Mouse (Mus musculus): ENCODE data around the gene Dnmt3c. TPM values are rescaled to one million over a fixed set of nuclear protein-coding genes. Genes with fewer than 3 reads are reported as not detected.

Gene Dnmt3c
- polyA plus RNA-seq, 1 experiment = not detected

GRCm38 (mm10) chr2:153747994-153748393, 51.5 kb downstream of the Dnmt3c start:
- no peaks in the 10 kb centered on the region for H3K27me3 ChIP-seq (ENCODE audit: control insufficient read depth, insufficient read depth, low read length)
- H3K4me1 ChIP-seq (ENCODE audit: control insufficient read depth, insufficient read depth, insufficient read length, low read length) = peaks cover 12% of the 10 kb centered on the region; the same call in 1 of the 2 replicates
- H3K4me3 ChIP-seq (ENCODE audit: low read depth, low read length) = no peak overlapping the region
- TF ChIP-seq CTCF (IDR thresholded peaks at IDR 0.05; ENCODE audit: extremely low read depth, insufficient read length, insufficient replicate concordance, low read depth, low read length) = no peak
- TF ChIP-seq POLR2A (IDR thresholded peaks at IDR 0.05; ENCODE audit: low read depth, low read length) = no peak
- H3K36me3 ChIP-seq (ENCODE audit: control insufficient read depth, insufficient read depth, low read length) = peaks cover 22% of the 10 kb centered on the region
- H3K27ac ChIP-seq (ENCODE audit: insufficient read depth, low read depth, low read length) = no peak overlapping the region

GRCm38 (mm10) chr2:153750363-153750762, 53.9 kb downstream of the Dnmt3c start:
- peaks cover 25% of the 10 kb centered on the region for H3K36me3 ChIP-seq (ENCODE audit: control insufficient read depth, insufficient read depth, low read length)
- H3K4me1 ChIP-seq (ENCODE audit: control insufficient read depth, insufficient read depth, insufficient read length, low read length) = peaks cover 7% of the 10 kb centered on the region; the same call in 1 of the 2 replicates
- TF ChIP-seq CTCF (IDR thresholded peaks at IDR 0.05; ENCODE audit: extremely low read depth, insufficient read length, insufficient replicate concordance, low read depth, low read length) = no peak
- no peak for TF ChIP-seq POLR2A (IDR thresholded peaks at IDR 0.05; ENCODE audit: low read depth, low read length)
- H3K27ac ChIP-seq (ENCODE audit: insufficient read depth, low read depth, low read length) = no peak overlapping the region
- WGBS = 81% methylated on average over 2 of the region's 2 CpGs
- H3K4me3 ChIP-seq (ENCODE audit: low read depth, low read length) = no peak overlapping the region
- no peaks in the 10 kb centered on the region for H3K27me3 ChIP-seq (ENCODE audit: control insufficient read depth, insufficient read depth, low read length)

GRCm38 (mm10) chr2:153762121-153762520, 65.7 kb downstream of the Dnmt3c start:
- 90% methylated on average over 5 of the region's 5 CpGs for WGBS
- Histone ChIP-seq H3K36me3 (ENCODE audit: control insufficient read depth, insufficient read depth, low read length) (peaks cover 78% of the 10 kb centered on the region), H3K4me1 (ENCODE audit: control insufficient read depth, insufficient read depth, insufficient read length, low read length) (peaks cover 3% of the 10 kb centered on the region; the same call in 1 of the 2 replicates), H3K4me3 (ENCODE audit: low read depth, low read length) (no peak overlapping the region), H3K27me3 (ENCODE audit: control insufficient read depth, insufficient read depth, low read length) (no peaks in the 10 kb centered on the region), H3K27ac (ENCODE audit: insufficient read depth, low read depth, low read length) (no peak overlapping the region)
- TF ChIP-seq CTCF (IDR thresholded peaks at IDR 0.05; ENCODE audit: extremely low read depth, insufficient read length, insufficient replicate concordance, low read depth, low read length) (no peak), POLR2A (IDR thresholded peaks at IDR 0.05; ENCODE audit: low read depth, low read length) (no peak)

GRCm38 (mm10) chr2:153767484-153767883, 71.0 kb downstream of the Dnmt3c start:
- Histone ChIP-seq H3K36me3 (ENCODE audit: control insufficient read depth, insufficient read depth, low read length) (peaks cover 52% of the 10 kb centered on the region), H3K4me1 (ENCODE audit: control insufficient read depth, insufficient read depth, insufficient read length, low read length) (no peaks in the 10 kb centered on the region), H3K4me3 (ENCODE audit: low read depth, low read length) (no peak overlapping the region), H3K27me3 (ENCODE audit: control insufficient read depth, insufficient read depth, low read length) (no peaks in the 10 kb centered on the region), H3K27ac (ENCODE audit: insufficient read depth, low read depth, low read length) (no peak overlapping the region)
- TF ChIP-seq CTCF (IDR thresholded peaks at IDR 0.05; ENCODE audit: extremely low read depth, insufficient read length, insufficient replicate concordance, low read depth, low read length) (no peak), POLR2A (IDR thresholded peaks at IDR 0.05; ENCODE audit: low read depth, low read length) (no peak)
- 74% methylated on average over 6 of the region's 6 CpGs for WGBS

- H3K4me1 ChIP-seq (ENCODE audit: control insufficient read depth, insufficient read depth, insufficient read length, low read length) = no peaks in the 10 kb centered on the region
- peaks cover 42% of the 10 kb centered on the region for H3K36me3 ChIP-seq (ENCODE audit: control insufficient read depth, insufficient read depth, low read length)
- H3K27ac ChIP-seq (ENCODE audit: insufficient read depth, low read depth, low read length) = no peak overlapping the region
- TF ChIP-seq POLR2A (IDR thresholded peaks at IDR 0.05; ENCODE audit: low read depth, low read length) = no peak
- H3K27me3 ChIP-seq (ENCODE audit: control insufficient read depth, insufficient read depth, low read length) = no peaks in the 10 kb centered on the region
- no peak overlapping the region for H3K4me3 ChIP-seq (ENCODE audit: low read depth, low read length)
- 72% methylated on average over 2 of the region's 2 CpGs for WGBS
These were observed 72.4 kb downstream of the Dnmt3c start for GRCm38 (mm10) chr2:153768881-153769280.

GRCm38 (mm10) chr2:153772950-153773349, 76.5 kb downstream of the Dnmt3c start:
- H3K4me1 ChIP-seq (ENCODE audit: control insufficient read depth, insufficient read depth, insufficient read length, low read length) = no peaks in the 10 kb centered on the region
- no peak overlapping the region for H3K4me3 ChIP-seq (ENCODE audit: low read depth, low read length)
- H3K36me3 ChIP-seq (ENCODE audit: control insufficient read depth, insufficient read depth, low read length) = peaks cover 16% of the 10 kb centered on the region
- no peaks in the 10 kb centered on the region for H3K27me3 ChIP-seq (ENCODE audit: control insufficient read depth, insufficient read depth, low read length)
- H3K27ac ChIP-seq (ENCODE audit: insufficient read depth, low read depth, low read length) = no peak overlapping the region
- 90% methylated on average over 4 of the region's 4 CpGs for WGBS
- no peak for TF ChIP-seq POLR2A (IDR thresholded peaks at IDR 0.05; ENCODE audit: low read depth, low read length)
- no peak for TF ChIP-seq CTCF (IDR thresholded peaks at IDR 0.05; ENCODE audit: extremely low read depth, insufficient read length, insufficient replicate concordance, low read depth, low read length)

GRCm38 (mm10) chr2:153775472-153775871, 79.0 kb downstream of the Dnmt3c start:
- 92% methylated on average over 4 of the region's 4 CpGs for WGBS

More at GRCm38 (mm10) chr2:153775472-153775871, 79.0 kb downstream of the Dnmt3c start:
- TF ChIP-seq CTCF (IDR thresholded peaks at IDR 0.05; ENCODE audit: extremely low read depth, insufficient read length, insufficient replicate concordance, low read depth, low read length) = no peak
- no peak for TF ChIP-seq POLR2A (IDR thresholded peaks at IDR 0.05; ENCODE audit: low read depth, low read length)
- Histone ChIP-seq H3K27ac (ENCODE audit: insufficient read depth, low read depth, low read length) (no peak overlapping the region), H3K27me3 (ENCODE audit: control insufficient read depth, insufficient read depth, low read length) (no peaks in the 10 kb centered on the region), H3K4me1 (ENCODE audit: control insufficient read depth, insufficient read depth, insufficient read length, low read length) (peaks cover 9% of the 10 kb centered on the region; the same call in 1 of the 2 replicates), H3K36me3 (ENCODE audit: control insufficient read depth, insufficient read depth, low read length) (peaks cover 10% of the 10 kb centered on the region), H3K4me3 (ENCODE audit: low read depth, low read length) (no peak overlapping the region)
